Mouse (Mus musculus) urinary bladder, adult 18-20 months (tissue): ENCODE results near the gene Tecpr2.

Experiments
- DNase-seq, 2 experiments: peaks; one replicate each; pipeline ENCODE4 v3.0.0; 2022; ENCODE audit warnings: low spot score in 2 of 2, mixed read lengths in 2 of 2

The Tecpr2 gene

DNA sequence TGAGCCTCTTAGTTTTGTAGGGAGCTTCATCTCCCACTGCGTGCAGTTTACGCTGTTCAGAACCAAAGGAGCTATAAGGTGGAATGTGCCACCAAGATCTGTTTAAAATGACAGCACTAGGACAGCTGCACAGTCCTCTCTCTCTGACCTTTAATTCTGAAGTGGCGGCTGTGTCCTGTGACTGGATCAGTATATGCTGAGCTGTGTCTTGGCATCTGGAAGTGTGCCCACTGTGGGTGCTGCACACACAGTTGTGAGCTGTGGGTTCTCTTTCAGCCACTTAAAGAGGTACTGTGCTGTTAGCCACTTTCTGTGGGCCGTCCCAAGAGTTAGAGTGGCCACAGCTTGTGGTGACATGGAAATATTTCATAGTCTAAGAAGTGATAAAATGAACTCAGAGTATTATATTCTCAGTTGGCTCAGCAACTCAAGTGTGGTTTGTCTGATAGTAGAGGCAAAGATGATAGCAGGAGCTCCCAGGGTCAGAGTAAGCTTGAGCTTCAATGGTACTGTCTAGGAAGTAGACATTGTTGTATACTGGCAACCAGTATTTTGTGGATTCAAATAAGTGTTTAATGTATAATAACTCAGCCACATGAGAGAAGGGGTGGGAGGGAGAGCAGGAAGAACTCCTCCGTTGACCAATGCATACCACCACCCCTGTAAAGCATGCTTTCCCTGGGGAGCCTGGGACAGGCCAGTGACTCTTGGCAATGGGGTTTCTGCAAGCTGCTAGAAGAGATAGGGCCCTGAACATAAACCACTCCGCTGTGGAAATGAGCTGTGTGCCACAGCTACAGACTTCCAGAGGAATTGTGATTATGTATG is 59.2 kb downstream of the Tecpr2 start:
- no peak for DNase-seq

DNA sequence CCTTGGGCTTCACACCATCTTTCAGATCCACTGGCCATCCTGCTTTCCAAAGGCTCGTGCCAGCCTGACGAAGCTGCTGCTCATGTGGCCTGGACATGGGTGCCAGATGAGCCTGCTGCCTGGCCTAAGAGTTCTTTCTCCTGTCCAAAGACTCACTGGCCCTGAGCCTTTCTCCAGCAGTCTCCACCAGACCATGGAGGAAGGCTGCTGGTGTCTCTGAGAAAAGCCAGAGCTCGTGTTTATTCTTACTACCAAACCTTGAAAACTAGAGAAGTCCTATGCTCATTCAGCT is 59.8 kb downstream of the Tecpr2 start:
- no peak for DNase-seq

DNA sequence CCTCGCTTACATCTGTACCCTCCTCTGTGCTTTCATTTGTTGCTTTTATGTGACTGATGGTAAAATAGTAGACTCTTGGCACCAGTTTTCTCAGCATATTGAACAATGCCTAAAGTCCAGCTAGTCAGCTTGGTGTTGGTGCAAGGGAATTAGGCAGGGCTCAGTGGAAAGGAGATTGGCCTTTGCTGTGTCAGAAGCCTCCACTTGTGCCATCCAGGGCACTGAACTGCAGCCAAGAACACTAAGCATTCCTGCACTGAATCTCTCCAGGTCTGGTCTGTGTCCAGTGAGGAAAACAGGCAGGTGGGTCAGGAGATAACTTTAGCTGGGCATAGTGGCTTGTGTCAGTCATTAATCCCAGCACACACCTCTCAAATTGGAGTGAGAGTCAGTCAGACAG is 60.3 kb downstream of the Tecpr2 start:
- DNase-seq: no peak

GRCm38 (mm10) chr12:110950151-110950550 is 61.1 kb downstream of the Tecpr2 start:
- DNase-seq: no peak

DNA sequence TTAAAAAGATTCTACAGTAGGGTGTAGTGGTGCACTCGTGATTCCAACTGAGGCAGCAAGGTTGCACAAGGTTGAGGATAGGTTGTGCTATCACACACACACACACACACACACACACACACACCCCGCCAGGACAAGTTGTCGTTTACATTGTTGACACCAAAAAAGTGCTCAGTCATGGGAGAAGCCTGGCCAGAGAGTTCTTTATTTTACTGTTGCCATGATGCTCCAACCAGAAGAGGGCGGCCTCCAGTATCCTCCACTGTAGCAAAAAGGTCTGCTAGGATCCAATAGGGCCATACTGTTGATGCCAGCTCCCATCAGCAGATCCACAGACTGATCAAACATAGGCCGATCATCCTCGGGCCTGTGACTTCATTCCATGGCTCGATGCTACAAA is 62.2 kb downstream of the Tecpr2 start:
- no peak for DNase-seq

DNA sequence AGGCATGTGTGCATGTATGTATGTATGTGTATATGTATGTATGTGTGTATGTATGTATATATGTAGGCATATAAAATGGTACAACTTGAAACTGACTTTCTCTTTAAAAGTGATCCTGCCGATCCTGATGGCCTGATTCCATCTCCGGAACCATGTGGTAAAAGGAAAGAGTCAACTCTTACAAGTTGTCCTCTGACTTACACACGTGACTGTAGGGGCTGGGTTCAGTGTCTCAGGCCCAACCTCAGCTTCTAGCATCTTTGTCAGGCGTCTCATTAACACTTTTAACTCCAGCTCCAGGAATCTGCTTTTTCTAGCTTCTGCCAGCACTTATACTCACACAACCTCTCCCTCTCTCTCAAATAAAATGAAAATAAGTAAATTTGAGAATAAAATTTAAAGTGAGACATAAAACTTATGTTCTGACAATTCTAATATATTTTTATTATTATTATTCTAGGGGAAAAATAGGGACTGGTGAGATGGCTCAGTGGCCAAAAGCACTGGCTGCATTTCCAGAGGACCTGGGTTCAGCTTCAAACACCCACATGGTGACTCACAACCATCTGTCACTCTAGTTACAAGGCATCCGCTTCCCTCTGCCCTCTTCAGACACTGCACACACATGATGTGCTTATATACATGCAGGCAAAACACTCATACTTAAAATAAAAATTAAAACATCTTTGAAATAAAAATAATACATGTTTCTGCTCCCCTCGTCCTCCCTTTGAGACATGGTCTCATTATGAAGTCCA is 63.7 kb downstream of the Tecpr2 start:
- no peak for DNase-seq

DNA sequence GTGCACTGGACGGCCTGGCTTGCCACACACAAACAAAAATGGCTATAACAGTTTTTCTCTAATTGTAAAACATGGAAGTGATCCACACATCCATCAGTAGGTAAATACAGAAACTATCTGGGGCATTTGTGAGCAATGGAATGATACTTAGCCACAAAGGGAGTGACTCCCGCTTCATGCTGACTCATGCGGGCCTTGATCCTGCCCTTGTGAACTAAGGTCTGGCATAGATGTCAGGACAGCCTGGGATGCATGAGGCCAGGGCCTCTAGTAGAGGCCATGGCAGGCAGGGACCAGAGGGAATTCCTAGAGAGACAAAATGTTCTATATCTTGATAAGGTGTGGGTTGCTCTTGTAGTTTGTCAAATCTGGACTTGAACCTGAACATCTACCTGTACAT is 64.4 kb downstream of the Tecpr2 start:
- no peak for DNase-seq

DNA sequence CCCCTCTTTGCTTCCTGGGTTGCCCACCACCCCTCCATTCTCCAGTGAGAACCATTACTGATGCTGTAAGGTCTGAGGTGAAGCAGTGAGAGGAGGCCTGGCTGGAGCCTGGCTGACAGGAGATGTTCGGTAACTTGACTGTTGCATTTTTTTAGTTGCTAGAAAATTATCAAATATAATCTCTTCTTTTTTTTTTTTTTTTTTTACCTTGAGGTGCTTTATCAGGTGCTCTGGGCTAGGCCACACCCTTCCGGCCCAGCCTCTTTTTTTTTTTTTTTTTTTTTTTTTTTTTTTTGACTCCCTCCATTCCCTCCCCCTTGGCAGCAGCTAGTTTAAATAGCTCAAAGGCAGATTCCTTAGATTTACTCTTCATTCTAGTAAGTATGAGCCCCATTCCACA is 64.8 kb downstream of the Tecpr2 start:
- no peak for DNase-seq

- DNase-seq: no peak
Measured at GRCm38 (mm10) chr12:110954351-110954991, 65.4 kb downstream of the Tecpr2 start.

DNA sequence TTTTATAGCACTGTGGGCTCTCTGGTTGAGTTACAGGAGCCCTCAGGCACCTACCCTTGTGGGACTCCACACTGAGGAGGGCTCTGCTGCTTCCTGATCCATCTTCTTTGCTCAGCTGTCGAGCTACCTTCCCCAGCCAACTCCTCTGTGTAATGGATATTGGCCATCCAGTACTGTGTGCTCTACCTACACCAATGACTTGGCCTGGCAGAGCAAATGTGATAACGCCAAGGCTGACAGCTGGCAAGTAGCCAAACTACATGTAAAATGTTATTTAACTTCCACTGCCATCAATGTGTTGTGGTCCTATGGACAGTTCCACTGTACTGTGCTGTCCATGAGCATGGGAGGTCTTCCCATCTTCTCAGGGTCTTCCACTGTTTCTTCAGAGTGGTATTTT is 72.9 kb downstream of the Tecpr2 start:
- DNase-seq: no peak

GRCm38 (mm10) chr12:110965500-110965899 is 76.4 kb downstream of the Tecpr2 start:
- DNase-seq: no peak

- no peak for DNase-seq
Measured at GRCm38 (mm10) chr12:110966079-110966478, 77.0 kb downstream of the Tecpr2 start.

DNA sequence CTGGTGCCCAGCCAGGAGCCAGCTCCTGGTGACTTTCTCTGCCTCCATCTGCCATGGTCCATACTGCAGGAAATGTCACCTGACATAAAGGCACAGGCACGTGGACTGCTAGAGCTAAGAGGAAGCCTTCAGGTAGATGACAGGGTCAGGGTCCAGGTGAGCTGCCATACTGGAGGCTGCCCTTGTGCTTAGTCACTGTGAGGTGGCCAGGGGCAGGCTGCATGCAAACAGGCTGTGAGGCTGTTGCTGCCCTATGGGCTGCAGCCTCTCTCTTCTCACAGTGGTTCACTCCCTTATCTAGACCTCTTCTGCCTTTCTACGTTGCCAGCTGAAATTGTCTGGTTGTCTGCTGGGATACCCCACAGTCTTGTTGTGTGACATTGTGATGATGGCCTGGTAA is 78.1 kb downstream of the Tecpr2 start:
- DNase-seq: no peak

- DNase-seq: no peak
Measured at GRCm38 (mm10) chr12:110970408-110970807, 81.3 kb downstream of the Tecpr2 start.

- DNase-seq: no peak
Measured at GRCm38 (mm10) chr12:110971972-110972371, 82.9 kb downstream of the Tecpr2 start.

DNA sequence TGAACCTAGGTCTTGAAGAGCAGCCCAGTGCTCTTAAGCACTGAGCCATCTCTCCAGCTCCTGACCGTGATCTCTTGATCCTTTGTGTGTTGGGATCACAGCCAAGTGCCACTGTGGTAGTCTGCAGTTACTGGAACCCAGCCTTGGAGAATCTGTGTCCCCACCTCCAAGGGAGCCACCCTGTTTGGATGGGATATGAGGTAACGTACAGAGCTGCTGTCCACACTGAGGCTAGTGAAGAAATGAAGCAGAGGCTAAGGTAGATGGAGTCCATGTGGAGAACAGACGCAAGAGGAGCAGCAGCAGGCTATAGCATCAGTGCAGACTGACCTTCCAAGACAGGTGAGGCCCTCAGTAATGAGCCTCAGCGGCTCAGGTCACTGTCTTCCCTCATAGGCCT is 84.8 kb downstream of the Tecpr2 start:
- no peak for DNase-seq

- no peak for DNase-seq
Measured at GRCm38 (mm10) chr12:110974295-110974694, 85.2 kb downstream of the Tecpr2 start.

- no peak for DNase-seq
Measured at GRCm38 (mm10) chr12:110974726-110975125, 85.7 kb downstream of the Tecpr2 start.

DNA sequence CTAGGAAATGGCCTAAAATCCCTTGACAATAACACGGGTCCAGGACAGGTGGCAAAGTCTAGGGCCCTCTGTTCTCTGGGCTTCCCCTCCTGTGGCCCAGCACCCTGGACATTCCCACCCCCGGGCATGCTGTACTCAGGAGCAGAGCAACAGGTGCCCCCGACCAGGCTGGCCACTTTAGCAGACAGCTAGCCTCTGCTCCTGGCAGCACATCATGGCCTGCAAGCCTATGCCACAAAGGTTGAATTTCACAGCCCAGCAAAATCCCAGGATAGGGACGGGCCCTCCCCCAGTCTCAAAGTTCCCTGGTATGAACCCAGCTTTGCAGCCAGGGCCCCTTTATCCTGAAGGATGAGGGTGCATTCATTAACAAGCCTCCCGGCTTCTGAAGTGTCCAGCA is 86.3 kb downstream of the Tecpr2 start:
- no peak for DNase-seq

- no peak for DNase-seq
Measured at GRCm38 (mm10) chr12:110975838-110976468, 86.9 kb downstream of the Tecpr2 start.

GRCm38 (mm10) chr12:110976589-110977344 is 87.7 kb downstream of the Tecpr2 start:
- DNase-seq: no peak

GRCm38 (mm10) chr12:110977345-110977733 is 88.3 kb downstream of the Tecpr2 start:
- no peak for DNase-seq
